Mouse (Mus musculus) cerebellum, adult 2 months (tissue): ENCODE data around the gene Gm35549.

Source experiments
- CTCF ChIP-seq: fragments of 200-500 bp; IDR thresholded peaks from 2 replicates; pipeline ENCODE4 v1.5.1; 2011; ENCODE audit warnings: low read depth, mild to moderate bottlenecking, control low read depth, low read length, moderate library complexity, borderline replicate concordance; ENCODE audit not compliant: insufficient read depth
- POLR2A ChIP-seq: fragments of 200-500 bp; IDR thresholded peaks from 2 replicates; pipeline ENCODE4 v1.6.1; 2011; ENCODE audit warnings: low read length, control low read depth, borderline replicate concordance; ENCODE audit not compliant: insufficient read depth

DNA sequence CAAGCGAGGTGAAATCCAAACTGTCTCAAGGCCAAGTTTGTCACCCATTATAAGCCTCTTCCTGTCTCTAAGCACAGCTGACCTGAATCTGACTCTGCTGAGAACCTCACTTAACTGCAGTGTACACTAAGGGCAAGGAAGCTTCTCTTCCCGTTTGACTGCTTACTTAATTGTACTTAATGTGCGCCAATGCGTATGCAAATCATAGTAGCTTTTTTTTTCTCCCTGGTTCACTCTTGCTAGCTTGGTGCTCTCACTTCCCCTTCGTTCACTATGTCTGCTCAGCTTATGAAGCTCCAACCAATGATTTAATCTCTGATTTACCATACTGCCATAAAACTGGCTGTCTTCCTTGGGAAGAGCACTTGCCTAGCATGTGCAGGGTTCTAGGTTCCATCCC lies 58.6 kb downstream of the Gm35549 start:
- TF ChIP-seq CTCF (no peak), POLR2A (no peak)
